Mouse (Mus musculus): Measurements from ENCODE around the gene Gm14459.
"Not testable (repeated sequence)": the region's sequence is repeated elsewhere in the genome, so short reads cannot be mapped to it uniquely, and the experiment has no call there.

Gene Gm14459

DNA sequence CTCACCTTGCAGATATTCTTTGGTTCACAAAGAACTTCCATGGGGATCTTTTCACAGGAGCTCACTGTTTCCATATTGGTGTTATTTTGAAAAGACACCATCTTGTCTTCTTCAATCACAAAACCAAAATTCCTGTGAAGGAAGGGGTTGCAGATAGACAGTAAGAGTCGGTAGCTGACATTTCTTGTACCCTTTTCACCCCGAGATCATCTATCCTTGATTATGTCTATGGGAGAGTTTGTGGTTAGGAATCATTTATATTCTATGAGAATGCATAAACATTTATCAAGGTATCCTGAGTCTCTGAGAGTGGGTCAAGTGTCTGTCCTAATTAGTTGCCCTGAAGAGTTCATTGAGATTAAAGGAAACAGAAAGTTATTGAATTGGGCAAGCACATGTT lies at the start of gene Gm14459:
TSS of gene Gm14459 (minus strand) at position 101 of the 400 bp plus-strand sequence.
- DNase-seq (ENCODE audit: low spot score in 2 of 2) = no peak

- DNase-seq (ENCODE audit: low spot score in 2 of 2) = not testable (repeated sequence)
Observed at GRCm38 (mm10) chrX:8548155-8548554, 23.4 kb upstream of the Gm14459 start, which contains the start of gene Ssxb6. Gene Ssxb6, minus strand, starts transcription at chrX:8548255.

Data from cerebellum, postnatal 4 days (tissue).